Mouse (Mus musculus): ENCODE measurements around the gene Xrcc6. TPM values are rescaled to one million over a fixed set of nuclear protein-coding genes. Genes with fewer than 3 reads are reported as not detected.

The Xrcc6 gene
- polyA plus RNA-seq, 1 experiment from 2014 or later, result 77.5 TPM

DNA sequence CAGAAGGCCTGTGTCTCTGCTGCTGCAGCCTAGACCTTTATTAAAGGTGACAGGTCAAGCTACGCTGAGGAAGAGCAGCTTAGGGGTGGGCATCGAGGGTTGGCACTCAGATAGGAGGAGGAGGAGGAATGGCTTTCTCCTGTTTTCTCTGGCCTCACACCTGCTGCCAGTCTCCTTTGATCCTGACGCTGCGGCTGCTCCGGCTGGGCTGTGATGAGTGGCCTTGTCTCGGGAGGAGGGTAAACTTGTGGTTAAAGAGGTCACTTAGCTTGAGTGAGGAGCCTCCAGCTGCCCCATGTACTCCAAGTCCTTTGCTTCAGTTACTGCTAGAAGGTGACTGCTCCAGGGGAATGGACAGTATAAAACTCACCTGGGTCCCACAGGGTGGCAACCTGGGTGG is 6.4 kb downstream of the Xrcc6 start:
- ATAC-seq (ENCODE audit: low read depth), result no peak
- WGBS (ENCODE audit: insufficient replicate concordance), result 79% methylated on average over 6 of the region's 6 CpGs
- Histone ChIP-seq H3K27ac (no peak overlapping the region), H3K4me3 (replicated peaks) (no peak overlapping the region), H3K4me1 (replicated peaks) (peaks cover 47% of the 10 kb centered on the region), H3K27me3 (no peaks in the 10 kb centered on the region), H3K9ac (no peak overlapping the region), H3K9me3 (replicated peaks) (no peaks in the 10 kb centered on the region), H3K36me3 (peaks cover 52% of the 10 kb centered on the region), H3K4me2 (no peak overlapping the region)
- no peak for DNase-seq

DNA sequence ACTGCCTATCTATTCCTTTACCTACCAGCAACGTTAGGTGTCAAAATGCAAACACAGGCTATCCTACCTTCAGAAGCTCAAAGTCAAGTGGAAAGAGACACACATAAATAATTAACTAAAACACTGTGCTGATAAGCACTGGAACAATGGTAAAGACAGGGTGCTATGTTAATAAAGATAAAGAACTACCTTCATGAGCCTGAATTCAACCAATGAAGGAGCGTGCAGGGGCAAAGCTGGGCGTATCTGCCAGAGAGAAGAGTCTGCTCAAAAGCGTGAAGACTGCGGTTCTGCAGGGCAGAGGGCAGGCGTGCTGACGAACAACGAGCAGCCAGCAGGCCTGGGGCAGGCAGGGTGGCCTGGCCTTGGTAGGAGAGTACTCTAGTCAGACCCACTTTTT is 16.6 kb downstream of the Xrcc6 start:
- H3K4me2 ChIP-seq, result no peak overlapping the region
- WGBS (ENCODE audit: insufficient replicate concordance), result 46% methylated on average over 8 of the region's 8 CpGs
- H3K9me3 ChIP-seq (replicated peaks), result no peaks in the 10 kb centered on the region
- H3K4me1 ChIP-seq (replicated peaks), result peaks cover 22% of the 10 kb centered on the region
- H3K9ac ChIP-seq, result no peak overlapping the region
- peak; percentile 68 for ATAC-seq (ENCODE audit: low read depth)
- H3K36me3 ChIP-seq, result peaks cover 33% of the 10 kb centered on the region
- H3K27me3 ChIP-seq, result no peaks in the 10 kb centered on the region
- DNase-seq, result peak; percentile 17
- no peak overlapping the region for H3K27ac ChIP-seq
- H3K4me3 ChIP-seq (replicated peaks), result no peak overlapping the region

DNA sequence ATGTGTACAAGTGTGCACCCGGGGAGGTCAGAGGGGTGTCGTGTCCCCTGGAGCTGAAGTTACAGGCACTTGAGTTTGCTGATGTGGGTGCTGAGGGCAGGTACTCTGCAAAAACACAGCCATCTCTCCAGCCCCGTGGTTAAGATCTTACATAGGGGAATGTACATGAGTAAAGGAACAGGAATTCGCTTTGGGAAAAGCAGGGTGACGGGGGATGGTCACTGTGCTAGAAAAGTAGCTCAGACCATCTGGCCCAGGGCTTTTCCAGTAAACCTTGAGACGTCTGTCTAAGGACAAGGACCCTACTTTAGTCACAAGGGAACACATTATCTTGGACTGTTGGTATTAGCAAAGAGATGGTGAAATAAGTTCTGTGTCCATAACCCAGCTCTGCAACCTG is 24.3 kb downstream of the Xrcc6 start:
- Histone ChIP-seq H3K4me3 (replicated peaks) (no peak overlapping the region), H3K4me1 (replicated peaks) (peaks cover 35% of the 10 kb centered on the region), H3K4me2 (no peak overlapping the region), H3K36me3 (peaks cover 13% of the 10 kb centered on the region), H3K27ac (no peak overlapping the region), H3K27me3 (no peaks in the 10 kb centered on the region), H3K9me3 (replicated peaks) (no peaks in the 10 kb centered on the region), H3K9ac (no peak overlapping the region)
- ATAC-seq (ENCODE audit: low read depth) (no peak), DNase-seq (no peak)
- 82% methylated on average over 6 of the region's 6 CpGs for WGBS (ENCODE audit: insufficient replicate concordance)

DNA sequence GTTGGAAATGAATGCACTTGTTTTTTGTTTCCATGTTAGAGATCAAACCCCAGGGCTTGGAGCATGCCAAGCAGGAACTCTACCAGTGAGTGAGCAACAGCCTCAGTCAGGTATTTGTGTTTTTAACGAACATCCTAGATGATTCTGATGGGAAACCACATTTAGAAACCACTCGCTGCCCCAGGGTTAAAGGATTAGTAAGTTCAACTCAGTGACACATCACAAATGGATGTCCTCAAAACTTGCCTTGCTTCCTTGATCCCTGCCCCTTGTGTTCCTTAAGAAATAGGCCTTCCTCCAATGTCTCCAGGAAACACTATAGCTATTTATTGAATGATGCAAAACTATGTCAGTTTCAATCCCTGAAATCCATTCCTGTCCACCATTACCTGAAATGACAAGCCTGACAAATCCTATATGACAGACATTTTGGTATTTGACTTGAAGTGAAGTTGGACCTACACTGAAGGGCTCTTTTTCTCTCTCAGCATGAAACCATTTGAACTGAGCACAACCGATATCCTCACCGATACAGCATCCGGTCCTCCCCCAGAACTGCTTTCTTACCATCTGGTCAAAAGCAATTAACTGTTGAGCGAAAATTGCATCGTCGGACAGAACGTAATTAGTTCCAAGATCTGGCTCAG is 27.2 kb downstream of the Xrcc6 start:
- DNase-seq, result no peak
- Histone ChIP-seq H3K4me1 (replicated peaks) (peaks cover 55% of the 10 kb centered on the region), H3K27me3 (no peaks in the 10 kb centered on the region), H3K27ac (peak overlapping the region; percentile 86), H3K9ac (peak overlapping the region; percentile 97), H3K4me3 (replicated peaks) (peak overlapping the region; percentile 94), H3K4me2 (peak overlapping the region; percentile 89), H3K36me3 (peaks cover 21% of the 10 kb centered on the region), H3K9me3 (replicated peaks) (no peaks in the 10 kb centered on the region)
- ATAC-seq (ENCODE audit: low read depth), result no peak
- WGBS (ENCODE audit: insufficient replicate concordance), result 14% methylated on average over 9 of the region's 9 CpGs

DNA sequence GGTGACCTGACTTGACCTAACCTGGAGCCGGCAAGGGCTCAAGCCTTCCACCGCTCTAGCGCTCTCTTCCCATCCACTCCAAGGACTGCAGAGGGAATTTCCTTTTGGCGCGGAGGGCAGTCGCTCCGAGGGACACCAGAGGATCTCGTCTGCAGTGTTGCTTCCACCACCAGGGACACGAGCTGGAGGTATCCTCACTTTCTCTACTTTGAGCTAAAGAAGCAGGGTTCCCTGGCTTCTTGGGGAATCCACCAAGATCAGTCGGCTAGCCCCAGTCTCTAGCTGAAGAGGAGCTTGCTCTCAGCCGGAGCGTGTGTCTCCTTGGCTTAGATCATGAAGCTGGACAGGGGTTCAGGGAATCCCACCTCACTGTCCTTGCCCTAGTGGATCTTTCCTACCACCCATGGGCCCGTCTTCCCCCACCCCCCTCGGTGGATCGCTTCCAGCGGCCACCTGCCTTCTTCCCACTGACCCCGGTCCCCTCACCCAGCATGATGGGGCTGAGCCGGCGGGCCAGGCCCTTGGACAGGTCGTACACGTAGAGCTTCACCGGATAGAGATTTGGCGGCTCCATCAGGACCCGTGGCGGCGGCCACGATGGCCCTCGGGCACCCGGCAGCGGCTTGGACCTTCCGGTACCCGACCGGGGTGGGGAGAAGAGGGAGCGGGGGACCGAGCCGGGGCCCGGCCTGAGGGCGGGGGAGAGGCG is 27.9 kb downstream of the Xrcc6 start:
- under 1% methylated on average over 39 of the region's 39 CpGs for WGBS (ENCODE audit: insufficient replicate concordance)
- peak overlapping the region; percentile 97 for H3K9ac ChIP-seq
- DNase-seq (peak; percentile 29), ATAC-seq (ENCODE audit: low read depth) (no peak)
- peak overlapping the region; percentile 89 for H3K4me2 ChIP-seq
- peak overlapping the region; percentile 94 for H3K4me3 ChIP-seq (replicated peaks)
- H3K27ac ChIP-seq, result peak overlapping the region; percentile 86
- peaks cover 27% of the 10 kb centered on the region for H3K36me3 ChIP-seq
- H3K4me1 ChIP-seq (replicated peaks), result peaks cover 55% of the 10 kb centered on the region
- no peaks in the 10 kb centered on the region for H3K9me3 ChIP-seq (replicated peaks)
- no peaks in the 10 kb centered on the region for H3K27me3 ChIP-seq

DNA sequence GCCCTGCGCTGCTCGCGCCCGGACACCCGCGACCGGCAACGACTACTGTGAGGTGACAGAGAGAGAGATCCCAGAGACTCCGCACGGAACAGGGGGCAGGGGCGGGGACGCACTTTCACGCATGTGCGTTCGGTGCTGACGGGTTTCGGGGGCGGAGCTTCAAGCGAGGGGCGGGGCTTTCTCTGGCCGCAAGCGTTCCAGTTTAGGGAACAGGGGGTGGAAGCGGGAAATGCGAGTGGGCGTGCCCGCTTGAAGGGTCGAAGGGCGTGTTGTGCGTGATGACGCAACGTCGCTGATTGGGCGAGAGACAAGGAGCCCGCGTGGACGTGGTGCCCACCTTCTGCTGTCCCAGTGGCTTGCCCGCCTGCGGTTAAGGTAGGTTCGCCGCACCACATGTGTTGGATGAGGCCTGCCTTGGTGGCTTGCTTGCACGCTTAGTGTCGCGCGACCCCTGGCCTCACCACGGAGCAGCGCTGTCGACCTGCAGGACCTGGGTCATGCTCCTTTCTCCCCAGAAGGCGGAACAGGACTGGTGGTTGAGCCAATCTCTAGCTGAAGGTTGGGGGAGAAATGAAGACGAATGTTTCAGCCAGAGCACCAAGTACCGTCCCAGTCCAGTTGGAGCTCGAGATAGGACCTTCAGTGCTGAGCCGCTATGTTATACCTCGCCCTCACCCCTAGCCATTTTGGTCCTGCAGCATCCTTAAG is 28.6 kb downstream of the Xrcc6 start:
- H3K9ac ChIP-seq, result peak overlapping the region; percentile 97
- H3K4me3 ChIP-seq (replicated peaks), result peak overlapping the region; percentile 94
- H3K4me2 ChIP-seq, result peak overlapping the region; percentile 89
- peak; percentile 96 for ATAC-seq (ENCODE audit: low read depth)
- no peaks in the 10 kb centered on the region for H3K9me3 ChIP-seq (replicated peaks)
- H3K27me3 ChIP-seq, result no peaks in the 10 kb centered on the region
- H3K36me3 ChIP-seq, result peaks cover 32% of the 10 kb centered on the region
- DNase-seq, result peak; percentile 100
- peak overlapping the region; percentile 86 for H3K27ac ChIP-seq
- H3K4me1 ChIP-seq (replicated peaks), result peaks cover 55% of the 10 kb centered on the region
- under 1% methylated on average over 53 of the region's 53 CpGs for WGBS (ENCODE audit: insufficient replicate concordance)

DNA sequence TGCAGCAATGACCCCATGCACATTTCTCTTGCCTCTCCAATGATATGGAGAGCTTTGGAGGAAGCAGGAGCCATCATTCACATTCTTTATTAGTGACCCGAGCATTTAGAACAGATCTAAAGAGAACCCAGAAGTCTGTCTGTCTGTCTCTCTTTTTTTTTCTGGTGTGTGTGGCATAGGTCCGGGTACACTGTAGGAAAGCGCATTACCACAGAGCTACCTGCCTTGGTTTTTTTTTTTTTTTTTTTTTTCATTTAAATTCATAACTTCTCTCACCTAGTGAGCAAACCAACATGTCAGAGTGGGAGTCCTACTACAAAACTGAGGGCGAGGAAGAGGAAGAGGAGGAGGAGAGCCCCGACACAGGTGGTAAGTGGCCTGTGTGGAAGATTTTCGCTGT is 29.2 kb downstream of the Xrcc6 start:
- DNase-seq (no peak), ATAC-seq (ENCODE audit: low read depth) (no peak)
- Histone ChIP-seq H3K27me3 (no peaks in the 10 kb centered on the region), H3K36me3 (peaks cover 37% of the 10 kb centered on the region), H3K4me2 (peak overlapping the region; percentile 88), H3K27ac (peak overlapping the region; percentile 86), H3K4me1 (replicated peaks) (peaks cover 55% of the 10 kb centered on the region), H3K9ac (peak overlapping the region; percentile 82), H3K9me3 (replicated peaks) (no peaks in the 10 kb centered on the region), H3K4me3 (replicated peaks) (peak overlapping the region; percentile 94)
- WGBS (ENCODE audit: insufficient replicate concordance), result 4% methylated on average over 6 of the region's 6 CpGs

DNA sequence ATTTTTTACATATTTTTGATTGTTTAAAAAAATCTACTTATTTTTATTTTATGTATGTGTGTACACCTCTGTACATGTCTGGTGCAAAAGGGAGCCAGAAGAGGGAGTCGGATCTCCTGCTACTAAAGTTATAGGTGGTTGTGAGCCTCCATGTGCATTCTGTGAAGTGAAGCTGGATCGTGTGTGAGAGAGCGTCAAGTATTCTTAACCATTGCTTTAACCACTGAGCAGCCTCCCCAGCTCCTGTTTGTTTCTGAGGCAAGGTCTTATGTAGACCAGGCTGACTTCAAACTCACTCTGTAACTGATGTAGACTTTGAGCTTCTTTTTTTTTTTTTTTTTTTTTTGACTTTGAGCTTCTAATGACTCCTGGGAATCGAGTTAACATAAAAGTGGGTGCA is 29.8 kb downstream of the Xrcc6 start:
- 41% methylated on average over 4 of the region's 4 CpGs for WGBS (ENCODE audit: insufficient replicate concordance)
- Histone ChIP-seq H3K27ac (peak overlapping the region; percentile 19; the same call in 1 of the 2 replicates), H3K9ac (peak overlapping the region; percentile 60), H3K4me2 (peak overlapping the region; percentile 88), H3K36me3 (peaks cover 37% of the 10 kb centered on the region), H3K27me3 (no peaks in the 10 kb centered on the region), H3K4me1 (replicated peaks) (peaks cover 50% of the 10 kb centered on the region), H3K4me3 (replicated peaks) (peak overlapping the region; percentile 94), H3K9me3 (replicated peaks) (no peaks in the 10 kb centered on the region)
- DNase-seq, result no peak
- no peak for ATAC-seq (ENCODE audit: low read depth)

DNA sequence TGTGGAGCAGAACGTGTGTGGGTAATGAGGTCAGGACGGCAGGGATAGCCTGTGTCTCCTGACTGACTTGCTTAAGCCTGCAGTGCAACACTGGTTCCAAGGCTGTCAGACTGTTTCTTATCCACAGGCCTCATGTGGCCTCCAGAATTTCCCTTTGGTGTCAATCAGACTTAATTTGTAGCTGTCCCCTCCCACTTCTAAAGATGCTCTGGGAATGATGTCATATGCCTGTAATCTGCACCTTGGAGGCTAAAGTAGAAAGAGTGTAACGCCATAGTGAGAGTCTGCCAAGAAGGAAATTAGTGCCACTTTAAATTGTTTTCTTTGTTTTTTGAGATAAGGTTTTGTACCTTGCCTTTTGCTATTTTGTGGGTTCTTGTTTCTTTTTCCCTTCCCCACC is 31.7 kb downstream of the Xrcc6 start:
- Histone ChIP-seq H3K4me3 (replicated peaks) (no peak overlapping the region), H3K27me3 (no peaks in the 10 kb centered on the region), H3K27ac (0 out of 2 replicates have a peak overlapping the region, but pooled peaks have one; percentile 4), H3K4me2 (no peak overlapping the region), H3K36me3 (peaks cover 54% of the 10 kb centered on the region), H3K9ac (no peak overlapping the region), H3K9me3 (replicated peaks) (no peaks in the 10 kb centered on the region), H3K4me1 (replicated peaks) (peaks cover 34% of the 10 kb centered on the region)
- 63% methylated on average over 3 of the region's 3 CpGs for WGBS (ENCODE audit: insufficient replicate concordance)
- ATAC-seq (ENCODE audit: low read depth), result no peak
- no peak for DNase-seq

DNA sequence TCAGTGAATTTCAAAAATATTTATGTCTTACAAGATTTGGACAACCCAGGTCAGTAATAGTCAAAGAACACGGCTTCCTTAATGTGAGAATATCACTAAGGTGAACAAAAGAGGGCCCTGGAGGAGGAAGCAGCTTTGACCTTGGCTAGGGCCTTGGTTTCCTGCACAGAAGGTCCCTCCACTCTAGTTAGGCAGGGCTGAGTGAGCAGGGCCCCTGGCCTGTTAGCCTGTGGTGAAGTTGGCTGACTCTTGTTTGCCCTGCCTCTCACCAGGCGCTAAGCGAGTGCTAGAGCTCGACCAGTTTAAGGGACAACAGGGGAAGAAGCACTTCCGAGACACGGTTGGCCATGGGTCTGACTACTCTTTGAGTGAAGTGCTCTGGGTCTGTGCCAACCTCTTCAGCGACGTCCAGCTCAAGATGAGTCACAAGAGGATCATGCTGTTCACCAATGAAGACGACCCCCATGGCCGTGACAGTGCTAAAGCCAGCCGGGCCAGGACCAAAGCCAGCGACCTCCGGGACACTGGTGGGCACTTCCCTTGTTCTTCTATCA is 35.0 kb downstream of the Xrcc6 start:
- no peaks in the 10 kb centered on the region for H3K9me3 ChIP-seq (replicated peaks)
- 76% methylated on average over 13 of the region's 13 CpGs for WGBS (ENCODE audit: insufficient replicate concordance)
- H3K4me3 ChIP-seq (replicated peaks), result no peak overlapping the region
- no peak overlapping the region for H3K4me2 ChIP-seq
- no peak overlapping the region for H3K9ac ChIP-seq
- no peak for DNase-seq
- peaks cover 87% of the 10 kb centered on the region for H3K36me3 ChIP-seq
- H3K4me1 ChIP-seq (replicated peaks), result peaks cover 15% of the 10 kb centered on the region
- H3K27ac ChIP-seq, result no peak overlapping the region
- no peaks in the 10 kb centered on the region for H3K27me3 ChIP-seq
- no peak for ATAC-seq (ENCODE audit: low read depth)

DNA sequence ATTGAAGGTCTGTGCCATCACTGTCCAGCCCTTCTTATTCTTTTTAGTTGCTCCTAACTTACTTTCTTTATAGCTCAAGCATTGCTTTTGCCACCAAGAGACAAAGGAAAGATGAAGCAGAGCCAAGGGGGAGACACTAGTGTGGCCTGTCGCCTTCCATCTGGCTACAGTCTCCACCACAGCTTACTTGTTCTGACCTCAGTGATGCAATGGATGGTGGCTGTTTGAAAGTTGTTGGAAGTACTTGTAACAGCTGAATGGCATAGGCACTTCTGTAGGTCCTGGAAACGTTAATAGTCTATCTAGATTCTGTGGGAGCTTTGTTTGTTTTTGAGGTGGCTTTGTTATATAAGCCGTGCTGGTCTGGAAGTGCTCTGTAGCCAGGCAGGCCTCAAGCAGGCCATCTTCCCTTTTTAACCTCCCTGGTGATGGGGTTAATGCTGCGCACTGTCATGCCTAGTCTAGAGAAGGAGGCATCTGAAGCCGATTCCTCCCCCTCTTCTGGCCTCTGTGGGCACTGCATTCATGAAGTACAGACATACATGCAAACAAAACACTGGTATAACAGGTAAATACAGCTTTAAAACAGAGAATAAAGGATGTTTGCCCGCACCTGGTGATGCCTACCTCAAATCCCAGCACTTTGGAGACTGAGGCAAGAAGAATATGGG is 36.5 kb downstream of the Xrcc6 start:
- no peak overlapping the region for H3K4me3 ChIP-seq (replicated peaks)
- no peaks in the 10 kb centered on the region for H3K9me3 ChIP-seq (replicated peaks)
- ATAC-seq (ENCODE audit: low read depth) (no peak), DNase-seq (no peak)
- H3K27ac ChIP-seq, result no peak overlapping the region
- 84% methylated on average over 6 of the region's 6 CpGs for WGBS (ENCODE audit: insufficient replicate concordance)
- H3K36me3 ChIP-seq, result peaks cover 95% of the 10 kb centered on the region
- no peak overlapping the region for H3K9ac ChIP-seq
- no peaks in the 10 kb centered on the region for H3K27me3 ChIP-seq
- no peak overlapping the region for H3K4me2 ChIP-seq
- peaks cover 4% of the 10 kb centered on the region for H3K4me1 ChIP-seq (replicated peaks)
